Mouse (Mus musculus) adipose tissue, adult 10 weeks (tissue): ENCODE results near the gene Olfr643. TPM values are rescaled to one million over a fixed set of nuclear protein-coding genes. Genes with fewer than 3 reads are reported as not detected.

Experiments used
- polyA plus RNA-seq: library from polyadenylated mRNA; stranded (reverse); fragments of 350-450 nt; fragmentation: Illumina TruSeq; extraction: RNeasy Lipid Tissue Mini Kit (QIAGEN cat#74804); gene quantifications from one replicate; pipeline ENCODE4 v1.2.3, GENCODE M21; 2014; ENCODE audit warnings: low read depth, low replicate concordance

The Olfr643 gene
- not detected for polyA plus RNA-seq

GRCm38 (mm10) chr7:104137305-104137704, at the start of gene Olfr643:
TSS of gene Olfr643 (minus strand) at chr7:104137405.

GRCm38 (mm10) chr7:104183292-104183691, 46.1 kb upstream of the Olfr643 start, which contains the start of gene Olfr648:
TSS of gene Olfr648 (minus strand) at chr7:104183392.

GRCm38 (mm10) chr7:104150456-104150855, 13.3 kb upstream of the Olfr643 start, which contains the start of gene Ubqlnl:
TSS of gene Ubqlnl (minus strand) at chr7:104150556.

GRCm38 (mm10) chr7:104143179-104143578, 6.0 kb upstream of the Olfr643 start, which contains the start of gene Ubqln3:
TSS of gene Ubqln3 (minus strand) at chr7:104143279.

GRCm38 (mm10) chr7:104129726-104130125, 7.5 kb downstream of the Olfr643 start, which contains the start of gene Ubqln5:
TSS of gene Ubqln5 (minus strand) at chr7:104129826.

GRCm38 (mm10) chr7:104104757-104104972, 32.5 kb downstream of the Olfr643 start, which contains the start of gene Olfr646:
TSS of gene Olfr646 (plus strand) at chr7:104104873.

GRCm38 (mm10) chr7:104085365-104085764, 51.8 kb downstream of the Olfr643 start, which contains the start of gene Olfr645:
TSS of gene Olfr645 (minus strand) at chr7:104085465.

GRCm38 (mm10) chr7:104071769-104072168, 65.4 kb downstream of the Olfr643 start, which contains the start of gene Olfr644:
TSS of gene Olfr644 (minus strand) at chr7:104071869.

GRCm38 (mm10) chr7:104061345-104061744, 75.9 kb downstream of the Olfr643 start, which contains the start of gene 4930516K23Rik:
TSS of gene 4930516K23Rik (minus strand) at chr7:104061445.

GRCm38 (mm10) chr7:104052566-104052965, 84.6 kb downstream of the Olfr643 start, which contains the start of gene Olfr642:
TSS of gene Olfr642 (minus strand) at chr7:104052666.

GRCm38 (mm10) chr7:104035145-104035544, 102.1 kb downstream of the Olfr643 start, which contains the start of gene Olfr641:
TSS of gene Olfr641 (plus strand) at chr7:104035445.

GRCm38 (mm10) chr7:104025473-104025872, 111.7 kb downstream of the Olfr643 start, which contains the start of gene Olfr640:
TSS of gene Olfr640 (minus strand) at chr7:104025573.

GRCm38 (mm10) chr7:104017203-104017602, 120.0 kb downstream of the Olfr643 start, which contains the start of gene Olfr639:
TSS of gene Olfr639 (minus strand) at chr7:104017303.

GRCm38 (mm10) chr7:103998446-103998845, 138.8 kb downstream of the Olfr643 start, which contains the start of gene Olfr638:
TSS of gene Olfr638 (plus strand) at chr7:103998746.

GRCm38 (mm10) chr7:103970852-103971251, 166.4 kb downstream of the Olfr643 start, which contains the start of gene Olfr635:
TSS of gene Olfr635 (plus strand) at chr7:103971152.

Other genes with a start within 250 kb of the Olfr643 start
- not detected for gene Olfr64, start 242.9 kb downstream of the Olfr643 start, polyA plus RNA-seq
- gene Olfr65, start 233.9 kb downstream of the Olfr643 start, polyA plus RNA-seq: not detected
- not detected for gene Olfr631, start 208.6 kb downstream of the Olfr643 start, polyA plus RNA-seq
- gene Olfr632, start 203.1 kb downstream of the Olfr643 start, polyA plus RNA-seq: not detected
- not detected for gene Olfr633, start 193.0 kb downstream of the Olfr643 start, polyA plus RNA-seq
- not detected for gene Olfr635, start 166.3 kb downstream of the Olfr643 start, polyA plus RNA-seq
- not detected for gene Olfr638, start 138.7 kb downstream of the Olfr643 start, polyA plus RNA-seq
- not detected for gene Olfr639, start 120.1 kb downstream of the Olfr643 start, polyA plus RNA-seq
- not detected for gene Olfr640, start 111.8 kb downstream of the Olfr643 start, polyA plus RNA-seq
- gene Olfr641, start 102.0 kb downstream of the Olfr643 start, polyA plus RNA-seq: not detected
- not detected for gene Olfr642, start 84.7 kb downstream of the Olfr643 start, polyA plus RNA-seq
- not detected for gene 4930516K23Rik, start 76.0 kb downstream of the Olfr643 start, polyA plus RNA-seq
- not detected for gene Olfr644, start 65.5 kb downstream of the Olfr643 start, polyA plus RNA-seq
- not detected for gene Olfr645, start 51.9 kb downstream of the Olfr643 start, polyA plus RNA-seq
- not detected for gene Olfr646, start 32.5 kb downstream of the Olfr643 start, polyA plus RNA-seq
- 0.88 TPM for gene Ubqln5, start 7.6 kb downstream of the Olfr643 start, polyA plus RNA-seq
- 7.9 TPM for gene Ubqln3, start 5.9 kb upstream of the Olfr643 start, polyA plus RNA-seq
- 6.5 TPM for gene Ubqlnl, start 13.2 kb upstream of the Olfr643 start, polyA plus RNA-seq
- gene Olfm5, start 27.4 kb upstream of the Olfr643 start, polyA plus RNA-seq: not detected
- not detected for gene Olfr648, start 46.0 kb upstream of the Olfr643 start, polyA plus RNA-seq
- gene Olfr649, start 58.6 kb upstream of the Olfr643 start, polyA plus RNA-seq: not detected
- 1.7 TPM for gene Trim6, start 81.4 kb upstream of the Olfr643 start, polyA plus RNA-seq
- gene Trim34a, start 107.1 kb upstream of the Olfr643 start, polyA plus RNA-seq: 11.9 TPM
- 2.4 TPM for gene Trim5, start 150.7 kb upstream of the Olfr643 start, polyA plus RNA-seq
- gene Trim12a, start 178.1 kb upstream of the Olfr643 start, polyA plus RNA-seq: 24.9 TPM
- 0.42 TPM for gene Trim34b, start 192.1 kb upstream of the Olfr643 start, polyA plus RNA-seq
- gene Trim12c, start 216.0 kb upstream of the Olfr643 start, polyA plus RNA-seq: 13.4 TPM
- gene Trim30b, start 232.5 kb upstream of the Olfr643 start, polyA plus RNA-seq: 0.25 TPM